Mouse (Mus musculus) gastrocnemius, adult 18-20 months (tissue): Measurements from ENCODE around the gene D17Wsu92e. TPM values are rescaled to one million over a fixed set of nuclear protein-coding genes. Genes with fewer than 3 reads are reported as not detected.

Experiments used
- DNase-seq: peaks from one replicate; pipeline ENCODE4 v3.0.0; 2021; ENCODE audit warnings: low spot score
- total RNA-seq, 2 experiments: library from RNA; stranded (reverse); gene quantifications; 2 replicates each; pipeline ENCODE4 v1.2.3; 2021

Gene D17Wsu92e
- total RNA-seq, 2 experiments from 2014 or later, result 211 to 222 TPM

GRCm38 (mm10) chr17:27823142-27823905 is 2.9 kb upstream of the D17Wsu92e start:
- DNase-seq, result no peak

DNA sequence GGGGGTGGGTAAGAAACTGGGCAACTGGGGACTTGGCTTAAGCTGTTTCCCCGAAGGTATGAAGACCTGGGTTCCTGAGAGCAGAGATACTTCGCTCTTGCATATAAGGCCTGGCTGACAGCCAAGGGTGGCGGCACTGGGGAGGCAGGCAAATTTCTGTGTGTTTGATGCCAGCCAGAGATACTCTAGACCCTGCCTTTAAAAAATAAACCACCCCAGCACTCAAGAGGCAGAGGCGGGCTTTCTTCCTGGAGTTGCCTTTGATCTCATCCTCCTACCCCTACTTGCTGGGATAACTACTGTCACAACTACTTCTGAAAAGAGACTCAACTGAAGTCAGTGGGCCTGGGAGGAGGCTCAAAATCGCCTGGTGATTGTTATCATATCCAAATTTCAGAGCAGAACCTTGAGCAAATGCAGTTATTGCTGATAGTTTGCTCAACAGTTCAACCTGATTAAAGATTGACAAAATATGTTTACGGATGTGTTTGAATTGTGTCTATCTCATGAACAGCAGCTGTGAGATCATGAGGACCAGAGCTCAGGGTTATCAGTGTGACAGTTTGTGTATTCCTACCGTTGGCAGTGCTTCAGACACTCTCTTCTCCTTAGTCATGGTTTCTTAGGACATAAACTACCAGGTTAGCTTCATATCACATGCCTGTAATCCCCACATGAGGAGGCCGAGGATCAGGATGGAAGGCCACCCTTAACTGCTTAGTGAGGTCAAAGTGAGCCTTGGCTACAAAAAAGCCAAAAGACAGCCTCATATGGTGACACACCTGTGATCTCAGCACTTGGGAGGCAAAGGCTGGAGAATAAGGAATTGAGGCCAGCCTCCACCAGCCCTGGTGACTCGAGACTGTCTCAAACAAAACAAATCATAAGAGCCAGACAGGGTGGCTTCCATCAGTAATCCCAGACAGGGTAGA is 1.2 kb upstream of the D17Wsu92e start:
- DNase-seq, result no peak

- peak; percentile 55 for DNase-seq
Measured at GRCm38 (mm10) chr17:27819971-27820567, 379 bp downstream of the D17Wsu92e start.

DNA sequence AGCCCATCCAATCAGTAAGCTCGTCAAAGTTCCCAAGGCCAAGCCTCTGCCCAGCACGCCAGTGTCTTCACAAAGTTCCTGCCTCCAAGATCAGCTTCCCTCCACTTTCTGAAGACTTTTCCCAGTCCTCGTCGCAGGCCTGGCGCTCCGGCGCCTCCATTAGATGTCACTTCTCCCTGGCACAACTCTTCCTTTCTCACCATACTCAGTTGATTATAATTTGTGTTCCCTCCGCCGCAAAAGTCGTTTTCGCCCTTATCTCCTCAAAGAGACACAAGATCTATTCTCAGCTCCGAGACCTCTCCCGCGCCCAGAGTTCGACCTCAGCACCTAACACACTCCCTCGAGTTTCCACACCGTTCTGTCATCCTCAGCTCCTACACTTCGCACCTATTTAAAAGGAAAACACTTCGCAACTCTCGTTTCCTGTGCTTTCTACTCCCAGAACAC is 902 bp downstream of the D17Wsu92e start:
- no peak for DNase-seq

- no peak for DNase-seq
Measured at GRCm38 (mm10) chr17:27819011-27819410, 1.4 kb downstream of the D17Wsu92e start.

DNA sequence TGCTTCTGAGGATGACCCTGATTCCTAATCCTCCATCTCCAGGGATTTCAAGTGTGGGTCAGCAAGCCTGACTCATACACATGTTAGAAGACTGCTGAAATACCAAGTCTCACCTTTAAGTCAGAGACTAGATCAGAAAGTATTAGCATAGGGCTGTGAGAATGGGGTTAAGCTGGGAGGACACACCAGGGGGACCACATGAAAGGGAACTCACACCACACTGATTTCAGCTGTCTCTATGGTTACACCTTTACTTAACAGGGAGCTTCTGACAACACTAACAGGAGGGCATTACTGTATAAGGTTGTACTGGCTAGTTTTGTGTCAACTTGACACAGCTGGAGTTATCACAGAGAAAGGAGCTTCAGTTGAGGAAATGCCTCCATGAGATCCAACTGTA is 5.8 kb downstream of the D17Wsu92e start:
- no peak for DNase-seq

DNA sequence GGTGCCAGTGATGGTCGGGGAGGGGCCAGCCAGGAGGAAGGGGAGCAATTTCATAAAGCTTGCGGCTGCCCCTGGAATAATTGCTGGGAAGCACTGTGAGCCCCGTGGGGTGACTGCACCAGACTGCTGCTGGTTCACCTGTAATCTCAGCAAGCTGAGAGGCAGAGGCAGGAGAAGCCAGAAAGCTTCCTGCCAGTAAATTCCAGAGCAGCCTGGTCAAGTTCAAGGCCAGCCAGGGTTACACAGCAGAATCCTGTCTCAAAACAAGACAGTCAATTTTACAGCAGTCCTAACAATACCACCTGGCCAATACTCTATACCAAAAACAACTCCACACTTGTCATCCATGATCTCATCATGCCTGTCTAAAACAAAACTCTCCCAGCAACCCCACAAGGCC is 8.5 kb downstream of the D17Wsu92e start:
- DNase-seq, result no peak

DNA sequence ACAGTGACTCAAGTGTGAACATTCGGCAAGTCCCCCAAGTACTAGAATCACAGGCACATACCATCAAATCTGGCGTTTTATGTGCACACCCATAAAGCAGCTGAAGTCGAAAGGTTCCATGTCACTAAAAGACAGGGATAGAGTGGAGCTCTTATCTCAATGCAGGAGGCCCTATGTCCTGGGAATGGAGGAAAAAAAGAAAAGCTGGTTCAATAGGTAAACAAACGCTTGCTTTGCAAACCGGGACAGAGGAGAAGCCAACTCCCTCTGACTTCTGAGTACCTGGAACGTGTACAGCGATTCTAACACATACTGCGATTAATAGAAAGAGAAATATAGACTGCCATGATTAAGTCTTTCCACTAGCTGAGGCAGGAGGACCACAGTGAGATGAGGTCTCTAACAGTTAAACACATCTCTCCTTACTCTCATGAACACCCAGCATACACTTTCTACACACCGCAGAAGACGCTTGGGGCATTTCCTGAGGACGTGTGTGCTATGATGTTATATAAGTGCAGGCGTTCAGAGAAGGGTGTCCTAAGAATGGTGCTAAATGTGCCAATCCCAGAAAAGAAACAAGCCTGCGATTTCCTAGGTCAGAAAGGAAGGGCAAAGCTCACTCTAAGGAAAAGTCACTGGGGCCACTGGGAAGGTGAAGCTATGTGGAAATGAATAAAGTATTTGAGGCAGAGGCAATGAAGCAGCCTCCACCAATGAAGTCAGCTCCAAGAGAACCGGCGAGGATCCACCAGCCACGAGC is 9.7 kb downstream of the D17Wsu92e start:
- DNase-seq, result no peak

- no peak for DNase-seq
Measured at GRCm38 (mm10) chr17:27807542-27808078, 12.8 kb downstream of the D17Wsu92e start.

DNA sequence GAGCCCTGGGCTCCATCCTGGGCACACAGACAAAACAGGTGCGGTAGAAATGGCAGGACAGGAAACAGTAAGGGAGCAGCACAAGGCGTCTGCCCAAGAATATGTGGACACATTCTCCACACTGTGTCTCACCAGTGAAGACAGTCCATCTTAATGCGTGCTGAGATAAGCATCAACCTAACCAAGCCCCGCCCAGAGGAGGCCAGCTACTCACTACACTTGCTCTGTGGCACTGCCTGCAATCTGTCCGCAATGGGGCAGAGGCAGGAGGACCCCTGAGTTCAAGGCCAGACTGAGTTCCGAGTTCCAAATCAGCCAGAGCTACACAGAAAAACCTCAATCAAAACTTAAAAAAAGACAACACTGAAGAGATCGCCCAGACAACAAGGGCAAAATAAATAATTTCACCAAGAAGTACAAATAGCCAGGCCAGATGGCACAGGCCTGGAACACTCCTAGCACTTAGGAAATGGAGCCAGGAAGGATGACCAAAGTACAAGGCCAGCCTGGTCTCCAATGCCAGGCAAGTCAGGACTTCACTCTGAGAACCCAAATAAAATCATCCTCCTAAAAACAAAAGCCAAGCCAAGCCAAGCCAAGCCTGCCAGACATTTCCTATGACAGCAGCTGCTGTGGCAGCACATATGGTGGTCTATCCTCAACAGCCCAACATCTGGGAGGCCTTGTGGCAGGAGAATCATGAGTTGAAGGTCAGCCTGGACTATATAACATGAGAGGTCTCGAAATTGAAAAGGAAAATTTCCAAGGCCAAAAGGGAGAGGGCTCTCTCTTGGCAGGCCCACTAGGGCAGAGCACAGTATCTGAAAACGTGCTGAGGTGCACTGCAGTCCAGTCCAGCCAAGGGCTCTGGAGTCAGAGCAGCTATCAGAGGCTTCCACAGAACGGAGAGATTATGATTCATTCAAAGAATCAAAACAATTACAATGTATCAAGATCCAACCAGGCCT is 15.4 kb downstream of the D17Wsu92e start:
- DNase-seq, result no peak

DNA sequence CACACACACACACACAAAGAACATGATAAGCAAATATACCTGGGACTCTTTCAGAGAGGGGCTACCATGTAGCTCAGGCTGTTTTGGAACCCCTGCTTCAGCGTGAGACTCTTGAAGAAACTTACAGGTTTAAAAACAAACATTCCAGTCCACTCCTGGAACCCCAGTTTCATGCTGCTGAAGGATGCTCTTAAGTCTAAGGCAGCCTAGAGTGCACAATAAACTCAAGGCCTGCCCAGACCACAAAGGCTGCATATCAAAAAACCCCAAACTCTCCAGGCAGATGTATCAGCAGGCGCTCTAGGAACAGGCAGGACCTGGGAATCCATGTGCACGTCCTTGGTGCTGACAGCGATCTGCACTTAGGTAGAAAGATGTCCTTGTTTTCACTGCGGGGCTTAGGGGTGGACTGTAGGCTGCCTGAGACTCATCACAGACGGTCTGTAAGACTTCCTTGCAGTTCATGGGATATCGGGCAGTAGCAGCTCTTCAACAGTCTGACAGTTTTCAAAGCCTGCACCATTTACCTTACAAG is 16.2 kb downstream of the D17Wsu92e start:
- DNase-seq, result no peak

- no peak for DNase-seq
Measured at GRCm38 (mm10) chr17:27803752-27804151, 16.7 kb downstream of the D17Wsu92e start.

- no peak for DNase-seq
Measured at GRCm38 (mm10) chr17:27800710-27801648, 19.5 kb downstream of the D17Wsu92e start.

GRCm38 (mm10) chr17:27799771-27800584 is 20.5 kb downstream of the D17Wsu92e start:
- no peak for DNase-seq

DNA sequence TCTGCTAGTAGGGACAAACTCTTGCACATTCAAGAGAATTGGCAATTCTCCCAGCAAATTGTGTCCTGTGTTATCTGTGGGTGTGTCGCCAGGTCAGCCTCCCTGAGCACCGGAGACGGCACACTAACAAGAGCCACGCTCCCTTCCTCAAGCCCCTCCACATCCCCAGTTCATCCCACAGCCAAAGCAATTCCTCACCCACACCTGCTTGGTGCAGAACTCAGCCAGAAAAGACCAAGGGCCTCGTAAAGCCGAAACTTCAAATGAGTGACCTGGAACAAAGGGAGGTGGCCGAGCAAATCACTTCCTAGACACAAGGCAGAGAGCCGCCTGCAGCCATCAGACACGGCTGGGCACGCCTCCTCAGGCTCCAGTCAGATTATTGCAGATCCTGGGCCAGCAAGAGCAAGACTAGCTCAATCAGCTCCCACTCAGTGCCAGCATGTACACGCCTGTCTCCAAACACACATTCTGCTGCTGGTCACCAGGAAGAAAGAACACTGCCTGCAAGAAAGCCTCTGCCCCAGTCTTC is 23.0 kb downstream of the D17Wsu92e start:
- DNase-seq, result peak; percentile 43

DNA sequence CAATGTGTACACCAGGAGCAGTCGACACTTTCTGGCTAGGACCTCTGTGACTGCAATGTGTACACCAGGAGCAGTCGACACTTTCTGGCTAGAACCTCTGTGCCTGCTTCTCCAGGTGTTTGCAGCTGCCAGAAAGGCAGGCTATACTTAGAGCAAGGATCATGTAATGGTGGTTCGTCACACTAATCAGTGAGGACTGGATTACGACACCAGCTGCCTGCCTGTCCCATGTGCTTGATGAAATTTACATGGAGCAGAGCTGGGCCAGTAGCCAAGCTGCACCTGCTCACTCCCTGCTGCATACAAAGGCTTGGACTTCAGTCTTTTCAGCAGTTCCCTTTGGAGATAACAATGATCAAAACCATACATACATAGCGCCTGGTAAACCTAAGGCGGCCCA is 23.7 kb downstream of the D17Wsu92e start:
- peak; percentile 67 for DNase-seq

GRCm38 (mm10) chr17:27793144-27793543 is 27.3 kb downstream of the D17Wsu92e start:
- DNase-seq, result no peak
